Mouse (Mus musculus) large intestine, adult 2 months (tissue): ENCODE measurements around the gene Commd1. TPM values are rescaled to one million over a fixed set of nuclear protein-coding genes. Genes with fewer than 3 reads are reported as not detected.

Experiments used
- DNase-seq: peaks from one replicate; pipeline ENCODE4 v3.0.0-alpha.2; 2012; ENCODE audit warnings: low read depth, low spot score
- WGBS: fragments of 180-500 bp; shearing (Covaris S2); methylation state at CpG from one replicate; pipeline ENCODE4 v1.1.7; 2018; 5-methylcytosine and 5-hydroxymethylcytosine counted together
- polyA plus RNA-seq: library from polyadenylated mRNA; depleted of rRNA; stranded (reverse); fragments of >200 nt; gene quantifications from 2 replicates; pipeline ENCODE4 v1.2.3, GENCODE M21; 2012

Gene Commd1
- polyA plus RNA-seq, 1 experiment = 18.9 TPM

GRCm38 (mm10) chr11:22900041-22900440 is 82.1 kb downstream of the Commd1 start:
- no peak for DNase-seq
- WGBS = 69% methylated on average over 3 of the region's 3 CpGs

- no peak for DNase-seq
- 86% methylated on average over 4 of the region's 4 CpGs for WGBS
Measured at GRCm38 (mm10) chr11:22897642-22898041, 84.5 kb downstream of the Commd1 start.

GRCm38 (mm10) chr11:22897127-22897526 is 85.1 kb downstream of the Commd1 start:
- 82% methylated on average over 4 of the region's 4 CpGs for WGBS
- no peak for DNase-seq

GRCm38 (mm10) chr11:22893075-22893474 is 89.1 kb downstream of the Commd1 start:
- 81% methylated on average over 3 of the region's 3 CpGs for WGBS
- no peak for DNase-seq

GRCm38 (mm10) chr11:22892466-22892865 is 89.7 kb downstream of the Commd1 start:
- no peak for DNase-seq
- WGBS = 68% methylated on average over 6 of the region's 6 CpGs

GRCm38 (mm10) chr11:22891876-22892275 is 90.3 kb downstream of the Commd1 start:
- DNase-seq = no peak

GRCm38 (mm10) chr11:22891242-22891641 is 90.9 kb downstream of the Commd1 start:
- no peak for DNase-seq
- 79% methylated on average over 9 of the region's 9 CpGs for WGBS

More at GRCm38 (mm10) chr11:22891876-22892275, 90.3 kb downstream of the Commd1 start:
- 48% methylated on average over 7 of the region's 7 CpGs for WGBS

- no peak for DNase-seq
- WGBS = 94% methylated on average over 3 of the region's 3 CpGs
Measured at GRCm38 (mm10) chr11:22889224-22889623, 93.0 kb downstream of the Commd1 start.

- no peak for DNase-seq
- 85% methylated on average over 4 of the region's 4 CpGs for WGBS
Measured at GRCm38 (mm10) chr11:22886991-22887390, 95.2 kb downstream of the Commd1 start.

GRCm38 (mm10) chr11:22885350-22885749 is 96.8 kb downstream of the Commd1 start:
- WGBS = 91% methylated on average over 1 of the region's 1 CpGs
- DNase-seq = no peak

- peak; percentile 69 for DNase-seq
- 32% methylated on average over 2 of the region's 2 CpGs for WGBS
Measured at GRCm38 (mm10) chr11:22883676-22884075, 98.5 kb downstream of the Commd1 start.

GRCm38 (mm10) chr11:22882926-22883325 is 99.3 kb downstream of the Commd1 start:
- DNase-seq = no peak

- no peak for DNase-seq
- WGBS = 48% methylated on average over 3 of the region's 3 CpGs
Measured at GRCm38 (mm10) chr11:22880383-22881172, 101.6 kb downstream of the Commd1 start.

GRCm38 (mm10) chr11:22879645-22880044 is 102.5 kb downstream of the Commd1 start:
- DNase-seq = no peak
- 52% methylated on average over 4 of the region's 4 CpGs for WGBS

GRCm38 (mm10) chr11:22876680-22877330 is 105.4 kb downstream of the Commd1 start:
- DNase-seq = no peak
- 89% methylated on average over 3 of the region's 3 CpGs for WGBS

GRCm38 (mm10) chr11:22875279-22875678 is 106.9 kb downstream of the Commd1 start:
- WGBS = 90% methylated on average over 4 of the region's 4 CpGs

GRCm38 (mm10) chr11:22874747-22875146 is 107.4 kb downstream of the Commd1 start:
- no peak for DNase-seq
- WGBS = 81% methylated on average over 6 of the region's 6 CpGs

More at GRCm38 (mm10) chr11:22875279-22875678, 106.9 kb downstream of the Commd1 start:
- DNase-seq = no peak

- no peak for DNase-seq
- 68% methylated on average over 4 of the region's 4 CpGs for WGBS
Measured at GRCm38 (mm10) chr11:22873383-22873782, 108.8 kb downstream of the Commd1 start.

- 57% methylated on average over 4 of the region's 4 CpGs for WGBS
- DNase-seq = no peak
Measured at GRCm38 (mm10) chr11:22872307-22872680, 109.9 kb downstream of the Commd1 start.

GRCm38 (mm10) chr11:22871628-22872306 is 110.4 kb downstream of the Commd1 start:
- DNase-seq = no peak
- 67% methylated on average over 7 of the region's 7 CpGs for WGBS
